Mouse (Mus musculus) lung, embryonic 16.5 days (tissue): ENCODE measurements around the gene Clcn6. TPM values are rescaled to one million over a fixed set of nuclear protein-coding genes. Genes with fewer than 3 reads are reported as not detected.

Experiments
- ATAC-seq: fragments of 200-750 bp; cut with Nextera tagmentation; 2 replicates; pipeline ENCODE4 v1.8.0; 2017; ENCODE audit warnings: low read depth, mild to moderate bottlenecking, moderate library complexity
- H3K27ac ChIP-seq: fragments of 300-500 bp; sonication (generic); 2 replicates; pipeline ENCODE4 v1.5.1; 2014; ENCODE audit warnings: mild to moderate bottlenecking, control low read depth, low read length
- H3K27me3 ChIP-seq: fragments of 300-500 bp; sonication (generic); 2 replicates; pipeline ENCODE4 v1.6.1; 2014; ENCODE audit warnings: low read depth, low read length, mixed read lengths; ENCODE audit not compliant: control insufficient read depth, insufficient read depth
- H3K36me3 ChIP-seq: fragments of 300-500 bp; sonication (generic); 2 replicates; pipeline ENCODE4 v1.6.1; 2014; ENCODE audit warnings: low read length; ENCODE audit not compliant: control insufficient read depth, insufficient read depth
- H3K4me1 ChIP-seq: fragments of 300-500 bp; sonication (generic); replicated peaks from 2 replicates; pipeline ENCODE4 v1.6.1; 2014; ENCODE audit warnings: low read length, mixed read lengths; ENCODE audit not compliant: control insufficient read depth, insufficient read depth
- H3K4me2 ChIP-seq: fragments of 300-500 bp; sonication (generic); 2 replicates; pipeline ENCODE4 v1.6.1; 2014; ENCODE audit warnings: low read depth, low read length, control low read depth
- H3K4me3 ChIP-seq: fragments of 300-500 bp; sonication (generic); 2 replicates; pipeline ENCODE4 v1.5.1; 2014; ENCODE audit warnings: mild to moderate bottlenecking, low read length, control low read depth
- H3K9ac ChIP-seq: fragments of 300-500 bp; sonication (generic); 2 replicates; pipeline ENCODE4 v1.6.1; 2014; ENCODE audit warnings: low read length, control low read depth
- H3K9me3 ChIP-seq: fragments of 300-500 bp; sonication (generic); 2 replicates; pipeline ENCODE4 v1.6.1; 2016; ENCODE audit warnings: low read length; ENCODE audit not compliant: control insufficient read depth
- WGBS: fragments of 180-500 bp; shearing (Covaris S2); extraction: QIAGEN DNeasy Blood & Tissue Kit; methylation state at CpG from one replicate; pipeline ENCODE4 v1.1.7; 2014; 5-methylcytosine and 5-hydroxymethylcytosine counted together
- polyA plus RNA-seq: library from polyadenylated mRNA; unstranded; fragments of >200 nt; fragmentation: Nextera tagmentation; extraction: Ambion mirVana; gene quantifications from 2 replicates; pipeline ENCODE4 v1.2.1, GENCODE M21; 2015

Gene Clcn6
- polyA plus RNA-seq, 1 experiment from 2014 or later: 4.5 TPM

GRCm38 (mm10) chr4:148030506-148030905, 8.1 kb downstream of the Clcn6 start:
- H3K4me3 ChIP-seq: no peak overlapping the region
- H3K4me1 ChIP-seq: no peaks in the 10 kb centered on the region
- H3K9me3 ChIP-seq: no peaks in the 10 kb centered on the region
- H3K4me2 ChIP-seq: no peak overlapping the region
- H3K9ac ChIP-seq: no peak overlapping the region
- no peaks in the 10 kb centered on the region for H3K27me3 ChIP-seq
- no peak overlapping the region for H3K27ac ChIP-seq
- H3K36me3 ChIP-seq: peaks cover 20% of the 10 kb centered on the region
- no peak for ATAC-seq
- 83% methylated on average over 5 of the region's 5 CpGs for WGBS

GRCm38 (mm10) chr4:148029297-148029696, 9.3 kb downstream of the Clcn6 start:
- peaks cover 25% of the 10 kb centered on the region for H3K36me3 ChIP-seq
- WGBS: 96% methylated on average over 7 of the region's 7 CpGs

GRCm38 (mm10) chr4:148024003-148024402, 14.6 kb downstream of the Clcn6 start:
- 83% methylated on average over 3 of the region's 3 CpGs for WGBS
- H3K9me3 ChIP-seq: no peaks in the 10 kb centered on the region
- no peak overlapping the region for H3K4me3 ChIP-seq
- H3K9ac ChIP-seq: no peak overlapping the region
- no peak for ATAC-seq
- H3K27ac ChIP-seq: no peak overlapping the region
- H3K27me3 ChIP-seq: no peaks in the 10 kb centered on the region
- peaks cover 36% of the 10 kb centered on the region for H3K36me3 ChIP-seq
- H3K4me2 ChIP-seq: no peak overlapping the region
- H3K4me1 ChIP-seq: no peaks in the 10 kb centered on the region

More at GRCm38 (mm10) chr4:148029297-148029696, 9.3 kb downstream of the Clcn6 start:
- no peak overlapping the region for H3K4me3 ChIP-seq
- ATAC-seq: no peak
- H3K27ac ChIP-seq: no peak overlapping the region
- no peaks in the 10 kb centered on the region for H3K4me1 ChIP-seq
- H3K27me3 ChIP-seq: no peaks in the 10 kb centered on the region
- H3K9ac ChIP-seq: no peak overlapping the region
- no peak overlapping the region for H3K4me2 ChIP-seq
- no peaks in the 10 kb centered on the region for H3K9me3 ChIP-seq

- Histone ChIP-seq H3K9ac (no peak overlapping the region), H3K27ac (no peak overlapping the region), H3K4me1 (no peaks in the 10 kb centered on the region), H3K4me3 (no peak overlapping the region), H3K27me3 (no peaks in the 10 kb centered on the region), H3K4me2 (no peak overlapping the region), H3K36me3 (peaks cover 27% of the 10 kb centered on the region), H3K9me3 (no peaks in the 10 kb centered on the region)
- ATAC-seq: no peak
- WGBS: 76% methylated on average over 2 of the region's 2 CpGs
Observed at GRCm38 (mm10) chr4:148018410-148018809, 20.2 kb downstream of the Clcn6 start.

- no peaks in the 10 kb centered on the region for H3K4me1 ChIP-seq
- H3K9ac ChIP-seq: no peak overlapping the region
- H3K27me3 ChIP-seq: no peaks in the 10 kb centered on the region
- H3K9me3 ChIP-seq: no peaks in the 10 kb centered on the region
- no peak overlapping the region for H3K4me2 ChIP-seq
- 71% methylated on average over 3 of the region's 3 CpGs for WGBS
- ATAC-seq: no peak
- no peak overlapping the region for H3K4me3 ChIP-seq
- H3K27ac ChIP-seq: no peak overlapping the region
- H3K36me3 ChIP-seq: peaks cover 38% of the 10 kb centered on the region
Observed at GRCm38 (mm10) chr4:148016981-148017380, 21.6 kb downstream of the Clcn6 start.

GRCm38 (mm10) chr4:148015418-148015817, 23.2 kb downstream of the Clcn6 start:
- Histone ChIP-seq H3K9ac (no peak overlapping the region), H3K27ac (no peak overlapping the region), H3K4me3 (no peak overlapping the region), H3K9me3 (no peaks in the 10 kb centered on the region), H3K4me2 (no peak overlapping the region), H3K36me3 (peaks cover 45% of the 10 kb centered on the region), H3K27me3 (no peaks in the 10 kb centered on the region), H3K4me1 (no peaks in the 10 kb centered on the region)
- no peak for ATAC-seq
- 81% methylated on average over 10 of the region's 10 CpGs for WGBS

GRCm38 (mm10) chr4:148012216-148012615, 26.4 kb downstream of the Clcn6 start:
- no peak overlapping the region for H3K9ac ChIP-seq
- 93% methylated on average over 4 of the region's 4 CpGs for WGBS
- H3K27me3 ChIP-seq: no peaks in the 10 kb centered on the region
- ATAC-seq: no peak
- no peak overlapping the region for H3K4me2 ChIP-seq
- H3K4me1 ChIP-seq: no peaks in the 10 kb centered on the region
- H3K9me3 ChIP-seq: no peaks in the 10 kb centered on the region
- peaks cover 52% of the 10 kb centered on the region for H3K36me3 ChIP-seq
- H3K27ac ChIP-seq: no peak overlapping the region
- no peak overlapping the region for H3K4me3 ChIP-seq

- no peak overlapping the region for H3K27ac ChIP-seq
- no peaks in the 10 kb centered on the region for H3K27me3 ChIP-seq
- no peak for ATAC-seq
- H3K4me3 ChIP-seq: no peak overlapping the region
- H3K9me3 ChIP-seq: no peaks in the 10 kb centered on the region
- WGBS: 73% methylated on average over 3 of the region's 3 CpGs
- H3K36me3 ChIP-seq: peaks cover 53% of the 10 kb centered on the region
- no peaks in the 10 kb centered on the region for H3K4me1 ChIP-seq
- no peak overlapping the region for H3K9ac ChIP-seq
- no peak overlapping the region for H3K4me2 ChIP-seq
Observed at GRCm38 (mm10) chr4:148011332-148011731, 27.3 kb downstream of the Clcn6 start.

- no peaks in the 10 kb centered on the region for H3K27me3 ChIP-seq
- peaks cover 56% of the 10 kb centered on the region for H3K36me3 ChIP-seq
- H3K4me1 ChIP-seq: no peaks in the 10 kb centered on the region
- no peaks in the 10 kb centered on the region for H3K9me3 ChIP-seq
- H3K9ac ChIP-seq: no peak overlapping the region
- no peak overlapping the region for H3K4me3 ChIP-seq
- H3K27ac ChIP-seq: no peak overlapping the region
- 93% methylated on average over 2 of the region's 2 CpGs for WGBS
- no peak overlapping the region for H3K4me2 ChIP-seq
- no peak for ATAC-seq
Observed at GRCm38 (mm10) chr4:148009641-148010040, 29.0 kb downstream of the Clcn6 start.

GRCm38 (mm10) chr4:148008412-148008811, 30.2 kb downstream of the Clcn6 start:
- H3K27ac ChIP-seq: no peak overlapping the region
- 81% methylated on average over 4 of the region's 4 CpGs for WGBS

More at GRCm38 (mm10) chr4:148008412-148008811, 30.2 kb downstream of the Clcn6 start:
- H3K36me3 ChIP-seq: peaks cover 45% of the 10 kb centered on the region
- H3K4me1 ChIP-seq: no peaks in the 10 kb centered on the region
- H3K27me3 ChIP-seq: no peaks in the 10 kb centered on the region
- H3K4me2 ChIP-seq: no peak overlapping the region
- H3K9ac ChIP-seq: no peak overlapping the region
- H3K4me3 ChIP-seq: no peak overlapping the region
- H3K9me3 ChIP-seq: no peaks in the 10 kb centered on the region
- no peak for ATAC-seq
